Mouse (Mus musculus): ENCODE measurements around the gene Rad51b.

- TF ChIP-seq CTCF (IDR thresholded peaks at IDR 0.05; ENCODE audit: insufficient read depth, low read length): no peak
- TF ChIP-seq POLR2A (IDR thresholded peaks at IDR 0.05; ENCODE audit: borderline replicate concordance, extremely low read depth, low read depth, low read length): no peak
These were observed 158.2 kb downstream of the Rad51b start for GRCm38 (mm10) chr12:79455061-79455847.
